Mouse (Mus musculus) heart, embryonic 11.5 days (tissue): ENCODE measurements around the gene Nop2. TPM values are rescaled to one million over a fixed set of nuclear protein-coding genes. Genes with fewer than 3 reads are reported as not detected.

ENCODE experiments used
- ATAC-seq: fragments of 200-750 bp; cut with Nextera tagmentation; replicated peaks from 2 replicates; pipeline ENCODE4 v1.8.0; 2017; ENCODE audit warnings: moderate library complexity; ENCODE audit not compliant: insufficient number of reproducible peaks, low FRiP score, low TSS enrichment
- H3K27ac ChIP-seq: fragments of 300-500 bp; sonication (generic); 2 replicates; pipeline ENCODE4 v1.5.1; 2014; ENCODE audit warnings: mild to moderate bottlenecking, low read depth, low read length
- H3K27me3 ChIP-seq: fragments of 300-500 bp; sonication (generic); 2 replicates; pipeline ENCODE4 v1.6.1; 2014; ENCODE audit warnings: mild to moderate bottlenecking, low read length, mixed read lengths; ENCODE audit not compliant: control insufficient read depth, insufficient read depth
- H3K36me3 ChIP-seq: fragments of 300-500 bp; sonication (generic); 2 replicates; pipeline ENCODE4 v1.6.1; 2014; ENCODE audit warnings: mild to moderate bottlenecking, low read length, moderate library complexity, mixed read lengths; ENCODE audit not compliant: control insufficient read depth, insufficient read depth
- H3K4me1 ChIP-seq: fragments of 300-500 bp; sonication (generic); 2 replicates; pipeline ENCODE4 v1.6.1; 2014; ENCODE audit warnings: low read length; ENCODE audit not compliant: control insufficient read depth, insufficient read depth
- H3K4me2 ChIP-seq: fragments of 300-500 bp; sonication (generic); 2 replicates; pipeline ENCODE4 v1.6.1; 2014; ENCODE audit warnings: mild to moderate bottlenecking, moderate library complexity
- H3K4me3 ChIP-seq: fragments of 300-500 bp; sonication (generic); 2 replicates; pipeline ENCODE4 v1.5.1; 2014; ENCODE audit warnings: low read depth, low read length
- H3K9ac ChIP-seq: fragments of 300-500 bp; sonication (generic); 2 replicates; pipeline ENCODE4 v1.6.1; 2014; ENCODE audit warnings: mild to moderate bottlenecking, low read depth, low read length, moderate library complexity
- H3K9me3 ChIP-seq: fragments of 300-500 bp; sonication (generic); replicated peaks from 2 replicates; pipeline ENCODE4 v1.6.1; 2016; ENCODE audit warnings: low read length; ENCODE audit not compliant: control insufficient read depth
- WGBS: fragments of 180-500 bp; shearing (Covaris S2); extraction: QIAGEN DNeasy Blood & Tissue Kit; methylation state at CpG from one replicate; pipeline ENCODE4 v1.1.7; 2014; ENCODE audit not compliant: insufficient replicate concordance; 5-methylcytosine and 5-hydroxymethylcytosine counted together
- polyA plus RNA-seq: library from polyadenylated mRNA; unstranded; fragments of >200 nt; fragmentation: Nextera tagmentation; extraction: Ambion mirVana; gene quantifications from 2 replicates; pipeline ENCODE4 v1.2.1, GENCODE M21; 2014

Nop2 gene
- polyA plus RNA-seq, 1 experiment from 2014 or later = 50.7 TPM

- no peaks in the 10 kb centered on the region for H3K27me3 ChIP-seq
- peak overlapping the region; percentile 14; the same call in 1 of the 2 replicates for H3K4me3 ChIP-seq
- peaks cover 31% of the 10 kb centered on the region for H3K4me1 ChIP-seq
- peaks cover 33% of the 10 kb centered on the region for H3K36me3 ChIP-seq
- no peak overlapping the region for H3K27ac ChIP-seq
- WGBS = 50% methylated on average over 5 of the region's 5 CpGs
- peak overlapping the region; percentile 98 for H3K4me2 ChIP-seq
- ATAC-seq = no peak
- peak overlapping the region; percentile 47 for H3K9ac ChIP-seq
- no peaks in the 10 kb centered on the region for H3K9me3 ChIP-seq
Observed at GRCm38 (mm10) chr6:125099421-125099971, 32.2 kb upstream of the Nop2 start.

- Histone ChIP-seq H3K9ac (no peak overlapping the region), H3K36me3 (peaks cover 50% of the 10 kb centered on the region), H3K27me3 (no peaks in the 10 kb centered on the region), H3K4me2 (no peak overlapping the region), H3K4me3 (no peak overlapping the region), H3K27ac (no peak overlapping the region; the same call in 1 of the 2 replicates), H3K9me3 (no peaks in the 10 kb centered on the region), H3K4me1 (peaks cover 31% of the 10 kb centered on the region)
- 69% methylated on average over 9 of the region's 9 CpGs for WGBS
- no peak for ATAC-seq
Observed at GRCm38 (mm10) chr6:125101444-125101843, 30.3 kb upstream of the Nop2 start.

GRCm38 (mm10) chr6:125104223-125104622 is 27.5 kb upstream of the Nop2 start:
- H3K4me3 ChIP-seq = no peak overlapping the region
- WGBS = 52% methylated on average over 4 of the region's 4 CpGs
- H3K9me3 ChIP-seq = no peaks in the 10 kb centered on the region
- H3K27me3 ChIP-seq = no peaks in the 10 kb centered on the region
- H3K9ac ChIP-seq = no peak overlapping the region
- peaks cover 78% of the 10 kb centered on the region for H3K36me3 ChIP-seq
- H3K4me1 ChIP-seq = peaks cover 12% of the 10 kb centered on the region
- ATAC-seq = 0 out of 2 replicates have a peak, but pooled peaks have one; percentile 66
- H3K27ac ChIP-seq = no peak overlapping the region
- no peak overlapping the region; the same call in 1 of the 2 replicates for H3K4me2 ChIP-seq

GRCm38 (mm10) chr6:125107705-125108104 is 24.0 kb upstream of the Nop2 start:
- ATAC-seq = no peak
- H3K36me3 ChIP-seq = peaks cover 88% of the 10 kb centered on the region
- 91% methylated on average over 2 of the region's 2 CpGs for WGBS
- H3K4me2 ChIP-seq = no peak overlapping the region
- H3K27me3 ChIP-seq = no peaks in the 10 kb centered on the region
- H3K4me1 ChIP-seq = no peaks in the 10 kb centered on the region
- no peak overlapping the region for H3K4me3 ChIP-seq
- H3K27ac ChIP-seq = no peak overlapping the region
- H3K9me3 ChIP-seq = no peaks in the 10 kb centered on the region
- H3K9ac ChIP-seq = no peak overlapping the region

GRCm38 (mm10) chr6:125109371-125109770 is 22.3 kb upstream of the Nop2 start:
- H3K27me3 ChIP-seq = no peaks in the 10 kb centered on the region
- WGBS = 87% methylated on average over 14 of the region's 14 CpGs
- H3K36me3 ChIP-seq = peaks cover 95% of the 10 kb centered on the region
- H3K4me3 ChIP-seq = no peak overlapping the region
- no peak for ATAC-seq
- no peaks in the 10 kb centered on the region for H3K9me3 ChIP-seq
- no peak overlapping the region for H3K9ac ChIP-seq
- no peak overlapping the region for H3K4me2 ChIP-seq
- H3K27ac ChIP-seq = no peak overlapping the region
- no peaks in the 10 kb centered on the region for H3K4me1 ChIP-seq

GRCm38 (mm10) chr6:125110927-125111326 is 20.8 kb upstream of the Nop2 start:
- Histone ChIP-seq H3K9me3 (no peaks in the 10 kb centered on the region), H3K9ac (no peak overlapping the region), H3K36me3 (peaks cover 92% of the 10 kb centered on the region), H3K4me3 (no peak overlapping the region), H3K27ac (no peak overlapping the region), H3K4me2 (no peak overlapping the region), H3K4me1 (no peaks in the 10 kb centered on the region), H3K27me3 (no peaks in the 10 kb centered on the region)
- ATAC-seq = no peak
- WGBS = 91% methylated on average over 7 of the region's 7 CpGs

- Histone ChIP-seq H3K27ac (no peak overlapping the region), H3K27me3 (no peaks in the 10 kb centered on the region), H3K4me1 (no peaks in the 10 kb centered on the region), H3K4me2 (no peak overlapping the region), H3K9me3 (no peaks in the 10 kb centered on the region), H3K9ac (no peak overlapping the region), H3K36me3 (peaks cover 86% of the 10 kb centered on the region), H3K4me3 (no peak overlapping the region)
- no peak for ATAC-seq
- 91% methylated on average over 11 of the region's 11 CpGs for WGBS
Observed at GRCm38 (mm10) chr6:125112553-125112952, 19.2 kb upstream of the Nop2 start.

GRCm38 (mm10) chr6:125119387-125119786 is 12.3 kb upstream of the Nop2 start:
- no peak for ATAC-seq
- H3K4me3 ChIP-seq = no peak overlapping the region
- WGBS = 94% methylated on average over 8 of the region's 8 CpGs
- H3K9ac ChIP-seq = no peak overlapping the region
- H3K9me3 ChIP-seq = no peaks in the 10 kb centered on the region
- no peak overlapping the region for H3K4me2 ChIP-seq
- no peaks in the 10 kb centered on the region for H3K4me1 ChIP-seq
- peaks cover 81% of the 10 kb centered on the region for H3K36me3 ChIP-seq
- no peaks in the 10 kb centered on the region for H3K27me3 ChIP-seq
- H3K27ac ChIP-seq = no peak overlapping the region

GRCm38 (mm10) chr6:125128724-125129123 is 3.0 kb upstream of the Nop2 start:
- H3K9ac ChIP-seq = no peak overlapping the region
- no peak for ATAC-seq
- H3K9me3 ChIP-seq = no peaks in the 10 kb centered on the region
- H3K4me1 ChIP-seq = no peaks in the 10 kb centered on the region; the same call in 1 of the 2 replicates
- no peak overlapping the region for H3K4me2 ChIP-seq
- H3K27me3 ChIP-seq = no peaks in the 10 kb centered on the region
- H3K27ac ChIP-seq = no peak overlapping the region
- H3K4me3 ChIP-seq = no peak overlapping the region
- peaks cover 39% of the 10 kb centered on the region for H3K36me3 ChIP-seq
- WGBS = 88% methylated on average over 12 of the region's 12 CpGs
